Mouse (Mus musculus): Measurements from ENCODE around the gene Cd2. TPM values are rescaled to one million over a fixed set of nuclear protein-coding genes. Genes with fewer than 3 reads are reported as not detected.

Cd2 gene
- total RNA-seq, 2 experiments from 2014 or later: 0.23 TPM; not detected in 1

DNA sequence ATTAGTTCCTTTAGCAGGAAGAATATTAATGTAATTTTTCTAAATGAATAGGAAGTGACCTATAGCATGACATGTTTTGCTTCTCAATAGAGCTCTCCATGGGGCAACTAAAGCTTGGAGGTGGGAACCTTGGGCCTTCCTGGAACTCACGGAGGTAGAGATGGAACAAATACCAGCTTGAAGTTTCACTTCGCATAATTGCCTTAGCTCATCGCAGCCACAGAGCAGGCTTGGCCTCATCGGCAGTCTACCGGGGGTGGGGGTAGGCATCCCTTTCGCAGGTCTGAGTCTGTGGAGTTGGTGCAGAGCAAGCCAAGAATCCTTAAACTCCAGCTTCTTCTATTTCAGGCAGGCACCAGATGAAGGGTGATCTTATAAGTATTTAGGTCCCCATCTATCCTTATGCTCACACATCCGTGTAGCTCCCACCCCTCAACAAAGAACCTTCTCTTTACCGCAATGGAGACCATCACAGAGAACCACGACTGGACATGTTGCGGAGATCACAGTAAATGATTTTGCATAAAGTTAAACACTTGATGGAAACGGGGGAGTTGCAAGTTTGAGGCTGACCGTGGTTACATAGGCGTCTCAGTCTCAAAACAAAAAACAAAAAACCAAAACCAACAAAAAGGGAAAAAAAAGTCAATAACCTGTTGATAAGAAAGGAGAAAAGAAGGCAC is 58.7 kb downstream of the Cd2 start:
- no peak for DNase-seq

DNA sequence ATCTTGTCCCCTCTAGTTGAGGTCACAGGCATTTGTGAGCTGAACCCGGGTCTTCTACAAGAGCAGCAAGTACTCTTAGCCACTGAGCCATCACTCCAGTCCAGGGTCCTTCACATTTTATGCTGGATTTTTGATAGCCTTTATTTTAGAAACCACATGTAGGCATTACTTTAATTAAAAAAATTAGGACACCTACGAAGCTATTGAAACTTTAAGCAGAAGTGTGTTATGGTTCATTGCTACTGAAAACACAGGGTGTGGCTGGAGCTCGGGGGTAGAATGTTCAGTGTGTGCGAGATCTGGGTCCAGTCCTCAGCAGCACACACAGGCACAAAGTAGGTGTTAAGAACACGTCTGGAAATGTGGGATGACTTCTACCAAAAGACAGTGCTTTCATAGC is 59.7 kb downstream of the Cd2 start:
- no peak for DNase-seq

Other genes with a start within 250 kb of the Cd2 start
- gene Ptgfrn, start 177.7 kb downstream of the Cd2 start, total RNA-seq (2021): 10 to 100 TPM; 49.3 to 59.3 TPM
- 10 to 100 TPM; 15.6 to 20.5 TPM for gene Igsf3, start 89.1 kb upstream of the Cd2 start, total RNA-seq (2021)